Mouse (Mus musculus): ENCODE results near the gene Abca4.

Gene Abca4

DNA sequence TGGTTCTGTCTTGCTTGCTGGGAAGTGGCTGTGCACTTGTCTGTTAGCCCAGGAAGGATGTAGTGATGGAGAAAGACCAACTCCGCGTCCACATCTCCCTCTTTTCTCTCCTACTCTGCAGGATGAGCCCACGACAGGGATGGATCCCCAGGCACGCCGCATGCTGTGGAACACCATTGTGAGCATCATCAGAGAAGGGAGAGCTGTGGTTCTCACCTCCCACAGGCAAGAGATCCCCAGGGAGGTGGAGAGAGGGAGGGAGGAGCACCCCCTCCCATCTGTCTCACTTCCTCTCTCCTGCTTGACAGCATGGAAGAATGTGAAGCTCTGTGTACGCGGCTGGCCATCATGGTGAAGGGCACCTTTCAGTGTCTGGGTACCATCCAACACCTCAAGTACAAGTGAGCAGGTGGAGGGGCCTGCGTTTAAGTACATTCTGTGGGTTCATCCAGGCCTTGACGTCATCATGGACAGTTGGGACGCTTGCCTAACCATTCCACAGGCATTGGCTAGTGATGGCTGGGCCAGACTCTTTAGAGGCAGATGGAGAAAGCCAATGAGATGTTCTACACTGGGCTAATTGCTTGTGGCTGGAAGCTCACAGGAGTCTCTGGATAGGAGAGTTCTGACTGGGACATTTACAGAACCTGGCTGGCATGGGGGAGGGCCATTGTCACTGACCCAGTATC is 126.5 kb downstream of the Abca4 start:
- no peak for DNase-seq (ENCODE audit: low read depth, low spot score)

DNA sequence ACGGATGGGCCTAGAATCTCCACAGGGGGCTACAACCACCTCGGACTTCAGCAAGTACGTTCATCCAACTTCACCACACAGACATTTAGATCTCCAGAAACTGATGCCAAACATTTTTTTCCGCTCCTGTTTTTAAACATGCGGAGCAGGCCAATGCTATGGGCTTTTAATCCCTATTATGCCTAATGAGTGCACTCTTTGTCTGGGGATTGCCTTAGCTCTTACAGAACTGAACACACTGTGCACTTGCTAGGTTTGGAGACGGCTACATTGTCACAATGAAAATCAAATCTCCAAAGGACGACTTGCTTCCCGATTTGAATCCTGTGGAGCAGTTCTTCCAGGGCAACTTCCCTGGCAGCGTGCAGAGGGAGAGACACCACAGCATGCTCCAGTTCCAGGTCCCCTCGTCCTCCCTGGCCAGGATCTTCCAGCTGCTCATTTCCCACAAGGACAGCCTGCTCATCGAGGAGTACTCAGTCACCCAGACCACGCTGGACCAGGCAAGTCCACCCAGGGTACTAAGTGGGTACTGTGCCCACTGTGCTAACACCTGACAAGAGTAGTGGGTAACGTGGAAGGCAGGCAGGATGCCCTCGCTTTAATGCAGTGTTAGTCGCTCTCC is 129.4 kb downstream of the Abca4 start:
- DNase-seq (ENCODE audit: low read depth, low spot score): no peak

DNA sequence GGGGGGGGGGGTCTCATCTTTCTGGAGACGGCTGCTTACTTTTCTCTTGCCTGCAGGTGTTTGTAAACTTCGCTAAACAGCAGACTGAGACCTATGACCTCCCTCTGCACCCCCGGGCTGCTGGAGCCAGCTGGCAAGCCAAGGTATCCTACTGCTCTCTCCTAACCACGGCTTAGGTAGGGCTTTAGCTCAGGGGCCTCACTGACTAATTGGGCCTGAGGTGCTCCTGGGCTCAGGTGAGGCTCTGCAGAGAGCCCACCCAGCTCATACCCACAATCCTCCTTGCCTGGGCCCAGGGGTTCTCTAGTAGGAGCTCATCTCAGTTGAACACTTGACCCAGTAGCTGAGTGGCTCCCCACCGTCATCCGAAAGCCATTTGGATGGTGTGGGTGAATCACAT is 131.8 kb downstream of the Abca4 start:
- DNase-seq (ENCODE audit: low read depth, low spot score): no peak

GRCm38 (mm10) chr3:122176706-122177390 is 132.6 kb downstream of the Abca4 start:
- no peak for DNase-seq (ENCODE audit: low read depth, low spot score)

- no peak for DNase-seq (ENCODE audit: low read depth, low spot score)
These were observed 139.9 kb downstream of the Abca4 start for GRCm38 (mm10) chr3:122184109-122184508.

GRCm38 (mm10) chr3:122186975-122187374 is 142.7 kb downstream of the Abca4 start:
- no peak for DNase-seq (ENCODE audit: low read depth, low spot score)

DNA sequence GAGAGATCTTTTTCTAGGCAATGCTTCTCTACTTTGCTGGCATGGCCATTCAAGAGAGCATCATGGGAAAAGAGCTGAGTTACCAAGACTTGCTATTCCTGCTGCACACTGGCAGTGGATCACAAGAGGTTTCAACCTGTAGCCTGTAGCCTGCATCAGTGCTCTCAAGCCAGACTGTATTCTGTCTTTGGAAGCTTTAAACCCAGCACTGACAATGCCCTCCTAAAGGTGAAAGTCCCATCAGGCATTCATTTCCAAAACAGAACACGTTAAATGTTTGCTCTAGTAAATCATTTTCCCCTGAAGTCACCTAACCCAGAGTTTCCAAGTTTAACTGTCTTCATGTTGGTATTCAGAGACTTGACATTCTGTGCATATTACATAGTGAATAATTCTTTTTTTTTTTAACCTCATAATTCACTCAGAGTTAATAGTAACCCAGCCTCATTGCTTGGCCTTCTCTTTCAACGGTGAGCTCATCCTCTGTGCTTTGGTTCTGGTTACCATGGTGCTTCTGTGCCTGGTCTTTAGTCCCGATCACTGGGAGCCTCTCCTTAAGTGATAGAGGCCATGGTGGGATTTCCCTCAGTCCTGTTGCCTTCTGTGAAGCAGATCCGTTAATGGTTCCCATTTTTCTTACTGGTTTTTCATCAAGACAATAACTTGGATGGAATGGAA is 152.5 kb downstream of the Abca4 start:
- DNase-seq (ENCODE audit: low read depth, low spot score): no peak

GRCm38 (mm10) chr3:122198532-122198931 is 154.3 kb downstream of the Abca4 start:
- no peak for DNase-seq (ENCODE audit: low read depth, low spot score)

GRCm38 (mm10) chr3:122198966-122199381 is 154.7 kb downstream of the Abca4 start:
- no peak for DNase-seq (ENCODE audit: low read depth, low spot score)

GRCm38 (mm10) chr3:122199600-122199999 is 155.4 kb downstream of the Abca4 start:
- no peak for DNase-seq (ENCODE audit: low read depth, low spot score)

DNA sequence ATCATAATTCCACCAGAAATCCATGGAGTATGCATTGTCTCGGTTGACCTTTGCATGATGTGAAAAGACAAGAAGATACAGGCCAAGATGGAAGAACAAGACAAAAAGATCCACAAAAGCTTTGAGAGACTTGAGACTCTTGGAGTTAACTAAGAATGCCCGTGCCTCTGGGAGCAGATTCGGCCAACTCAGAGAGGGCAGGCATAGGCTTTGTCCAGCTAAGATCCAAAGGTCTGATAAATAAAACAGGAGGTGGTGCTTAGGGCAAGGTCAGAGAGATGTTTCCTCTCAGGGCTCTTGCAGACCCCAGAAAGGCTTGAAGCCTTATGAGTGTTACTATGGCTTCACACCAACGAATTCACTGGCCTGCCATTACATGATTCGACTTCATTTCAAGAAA is 155.8 kb downstream of the Abca4 start:
- no peak for DNase-seq (ENCODE audit: low read depth, low spot score)

DNA sequence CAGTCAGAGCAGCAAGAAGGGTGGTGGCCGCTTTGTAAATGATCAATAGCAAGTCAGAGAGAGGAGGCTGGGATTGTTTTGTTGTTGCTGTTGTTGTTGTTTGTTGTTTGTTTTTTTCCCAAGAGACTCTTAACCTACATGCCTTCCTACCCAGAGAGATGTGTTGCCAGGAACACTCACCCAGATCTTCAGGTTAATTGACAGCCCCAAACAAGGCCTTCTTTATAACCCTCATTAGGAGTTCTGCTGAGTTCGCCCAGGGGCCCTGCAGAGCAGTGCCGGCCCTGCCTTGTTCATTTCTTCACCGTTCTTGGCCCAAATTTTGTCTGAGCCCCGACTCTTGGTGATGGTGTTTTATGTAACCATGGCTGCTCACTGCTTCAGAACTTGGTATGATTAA is 156.2 kb downstream of the Abca4 start:
- DNase-seq (ENCODE audit: low read depth, low spot score): no peak

DNA sequence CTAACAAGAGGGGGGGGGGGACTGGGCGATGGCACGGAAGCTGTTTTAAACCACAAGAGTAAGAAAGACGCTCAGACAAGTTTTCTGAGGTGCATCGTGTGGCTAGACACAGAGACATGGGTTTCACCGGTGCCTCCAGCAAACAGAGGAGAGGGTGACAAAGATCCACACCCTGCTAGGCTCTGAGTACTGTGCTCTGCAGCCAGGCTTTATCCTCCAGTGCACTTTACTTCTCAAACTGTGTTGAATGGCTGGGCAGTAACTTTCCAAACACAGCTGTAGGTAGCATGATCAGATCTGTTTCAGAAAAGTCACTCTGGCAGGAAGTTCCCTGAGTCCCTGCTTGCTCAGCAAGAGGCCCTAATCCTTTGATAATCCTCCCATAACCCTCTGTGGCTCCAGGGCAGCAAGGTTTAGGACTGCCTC is 158.1 kb downstream of the Abca4 start:
- DNase-seq (ENCODE audit: low read depth, low spot score): no peak

DNA sequence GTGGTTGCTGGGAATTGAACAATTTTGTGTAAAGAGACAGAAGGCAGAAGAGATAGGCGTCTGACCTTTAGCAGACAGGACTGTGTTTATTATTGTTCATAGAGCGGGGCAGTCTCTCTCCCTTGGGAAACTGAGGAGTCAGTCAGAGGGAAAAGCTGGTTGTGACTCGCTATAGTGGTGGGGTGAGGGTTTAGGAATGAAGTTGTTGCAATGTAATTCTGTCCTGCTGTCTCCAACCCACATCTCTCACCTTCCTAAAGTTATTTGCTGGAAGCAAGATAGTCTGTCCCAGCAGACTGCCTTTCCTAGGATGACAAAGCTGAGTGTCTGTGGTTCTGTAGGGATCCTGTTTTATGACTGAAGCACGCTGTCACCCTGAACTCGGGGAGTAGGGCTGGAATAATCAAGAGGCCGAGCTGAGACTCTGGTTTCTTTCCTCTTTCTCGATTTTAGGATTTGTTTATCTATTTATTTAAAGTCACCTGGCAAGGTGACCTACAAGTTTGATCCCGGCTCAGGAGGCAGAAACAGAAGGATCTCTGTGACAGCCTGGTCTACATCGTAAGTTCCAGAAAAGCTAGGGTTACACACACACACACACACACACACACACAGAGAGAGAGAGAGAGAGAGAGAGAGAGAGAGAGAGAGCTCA is 159.6 kb downstream of the Abca4 start:
- DNase-seq (ENCODE audit: low read depth, low spot score): no peak

DNA sequence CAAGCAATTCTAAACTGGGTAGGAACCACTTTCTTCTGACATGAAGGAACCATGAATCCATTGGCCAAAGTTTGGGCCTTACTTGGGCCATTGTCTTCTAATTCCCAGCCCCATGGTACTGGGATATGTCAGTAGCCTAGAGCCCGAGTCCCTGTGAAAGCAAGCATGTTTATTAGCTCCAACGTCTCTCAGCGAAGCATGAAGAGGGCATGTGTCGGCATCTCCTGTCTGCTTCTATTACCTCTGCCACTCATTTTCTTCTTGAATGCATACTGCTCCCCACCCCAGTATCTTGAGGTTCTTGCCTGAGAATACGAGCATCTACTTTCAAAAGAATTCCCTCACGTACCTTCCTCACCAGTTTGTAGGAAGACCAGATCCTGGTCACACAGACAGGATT is 161.5 kb downstream of the Abca4 start:
- DNase-seq (ENCODE audit: low read depth, low spot score): no peak

GRCm38 (mm10) chr3:122206279-122207070 is 162.2 kb downstream of the Abca4 start:
- no peak for DNase-seq (ENCODE audit: low read depth, low spot score)

- DNase-seq (ENCODE audit: low read depth, low spot score): no peak
These were observed 163.5 kb downstream of the Abca4 start for GRCm38 (mm10) chr3:122207766-122208165.

DNA sequence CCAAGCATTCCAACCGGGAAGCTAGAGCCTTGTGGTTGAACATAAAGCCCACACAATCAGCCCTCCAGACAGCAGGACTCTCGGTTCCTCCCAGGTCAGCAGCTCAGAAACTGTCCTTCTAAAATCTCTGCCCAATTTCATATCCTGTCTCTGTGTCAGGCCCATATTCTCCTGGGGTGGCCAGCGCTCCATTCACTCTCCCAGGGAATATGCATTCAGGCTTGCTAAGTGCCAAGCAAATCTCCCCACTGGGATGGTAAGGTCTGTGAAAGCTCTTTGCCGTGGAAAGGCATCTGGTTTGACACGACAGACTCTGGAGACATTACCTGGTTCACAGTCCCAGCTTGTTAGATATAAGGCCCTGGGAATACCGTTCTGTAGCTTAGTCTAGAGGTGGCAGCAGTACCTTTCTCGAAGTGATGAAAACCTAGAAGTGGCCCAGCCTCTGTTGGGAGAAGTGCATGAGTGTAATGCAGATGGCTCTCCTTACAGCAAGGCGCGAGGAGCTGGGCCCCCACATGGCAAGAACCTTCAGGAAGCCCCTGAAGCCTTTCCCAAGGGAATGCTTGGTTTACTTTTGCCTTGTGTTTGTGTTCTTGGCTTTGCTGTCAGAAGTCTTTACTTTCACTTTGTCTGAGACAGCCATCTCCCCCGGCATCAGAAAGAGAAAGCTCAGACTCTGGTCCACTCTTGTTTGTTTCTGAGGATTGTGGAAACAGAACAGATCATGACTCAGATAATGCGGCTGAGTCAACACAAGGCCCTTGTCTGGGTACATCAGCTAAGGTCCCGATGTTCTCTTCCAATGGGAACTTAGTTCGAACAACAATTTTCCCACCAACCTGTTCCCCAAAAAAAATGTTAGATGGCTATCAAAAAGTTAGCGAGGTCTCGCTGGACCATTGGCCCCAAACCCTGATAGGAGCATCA is 164.3 kb downstream of the Abca4 start:
- no peak for DNase-seq (ENCODE audit: low read depth, low spot score)

DNA sequence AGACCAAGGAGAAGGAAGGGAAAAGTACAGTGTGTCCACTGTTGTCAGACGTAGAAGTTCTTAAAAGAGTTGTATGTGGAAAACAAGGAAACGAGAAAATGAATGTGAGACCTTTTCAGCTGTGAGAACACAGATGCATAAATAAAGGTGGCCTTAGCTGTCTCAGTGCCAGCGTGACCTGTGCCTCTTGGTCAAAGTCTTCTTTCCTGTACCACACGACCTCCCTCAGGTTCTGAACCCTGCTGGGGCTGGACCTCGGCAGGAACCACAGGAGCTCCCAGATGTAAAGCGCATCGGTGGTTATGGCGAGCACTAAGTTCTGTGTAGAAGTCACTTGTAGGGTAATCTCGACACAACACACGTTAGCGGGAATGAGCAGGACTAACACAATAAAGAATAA is 165.3 kb downstream of the Abca4 start:
- DNase-seq (ENCODE audit: low read depth, low spot score): no peak

DNA sequence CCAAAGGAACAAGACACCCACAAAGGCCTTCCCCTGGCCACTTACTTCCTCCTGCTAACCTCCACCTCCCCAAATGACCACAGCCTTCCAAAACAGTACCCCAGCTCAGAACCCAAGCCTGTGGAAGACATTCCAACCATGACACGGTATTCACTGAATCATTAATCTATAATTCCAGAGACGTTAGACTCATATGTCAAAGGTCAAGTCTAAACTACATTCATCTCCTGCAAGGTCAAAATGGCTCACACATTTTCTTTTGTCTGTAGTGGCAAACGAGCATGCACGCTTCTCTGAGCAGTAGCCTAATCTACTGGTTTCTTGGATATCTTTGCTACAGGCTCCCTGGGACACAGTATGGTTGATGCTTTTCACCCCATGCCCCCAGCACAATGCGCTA is 166.2 kb downstream of the Abca4 start:
- no peak for DNase-seq (ENCODE audit: low read depth, low spot score)
